Mouse (Mus musculus) kidney, adult 2 months (tissue): ENCODE results near the gene Pxk.

Experiments used
- CTCF ChIP-seq: fragments of 200-500 bp; conservative IDR thresholded peaks from 2 replicates; pipeline ENCODE4 v1.5.1; 2011; ENCODE audit warnings: low read depth, mild to moderate bottlenecking, control low read depth, low read length, moderate library complexity, mixed read lengths; ENCODE audit not compliant: insufficient read depth, insufficient read length
- POLR2A ChIP-seq: fragments of 200-500 bp; IDR thresholded peaks from one replicate; pipeline ENCODE4 v1.6.1; 2011; ENCODE audit warnings: low read depth, low read length, control low read depth

- TF ChIP-seq CTCF (no peak), POLR2A (no peak)
Measured at GRCm38 (mm10) chr14:8049334-8049733, 48.7 kb upstream of the Pxk start.
